Mouse (Mus musculus): Measurements from ENCODE around the gene Kif1b.

Gene Kif1b

DNA sequence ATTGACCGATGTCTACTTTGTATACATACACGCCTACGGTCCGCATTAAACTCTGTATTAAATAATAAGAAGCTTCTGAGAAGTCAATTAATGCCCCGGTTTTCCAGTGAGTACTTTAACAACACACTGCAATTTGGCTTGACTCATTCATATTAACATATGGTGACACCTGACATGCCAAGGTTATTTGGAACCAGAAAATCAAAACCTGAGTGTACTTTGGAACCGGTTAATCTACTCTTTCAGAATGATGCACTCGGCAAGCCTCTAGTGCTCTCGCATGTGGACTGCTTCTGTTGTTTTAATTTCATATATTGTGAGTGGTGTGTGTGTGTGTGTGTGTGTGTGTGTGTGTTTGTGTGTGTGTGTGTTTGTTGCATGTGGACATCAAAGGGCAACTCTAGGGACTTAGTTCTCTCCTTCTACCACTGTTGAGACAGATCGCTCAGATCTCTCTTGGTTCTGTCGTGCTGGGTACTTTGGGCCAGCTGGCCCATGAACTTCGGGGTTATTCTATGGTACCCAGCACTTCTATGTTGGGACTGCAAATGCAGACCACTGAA lies 6.9 kb upstream of the Kif1b start:
- DNase-seq (ENCODE audit: low spot score in 2 of 2): no peak

DNA sequence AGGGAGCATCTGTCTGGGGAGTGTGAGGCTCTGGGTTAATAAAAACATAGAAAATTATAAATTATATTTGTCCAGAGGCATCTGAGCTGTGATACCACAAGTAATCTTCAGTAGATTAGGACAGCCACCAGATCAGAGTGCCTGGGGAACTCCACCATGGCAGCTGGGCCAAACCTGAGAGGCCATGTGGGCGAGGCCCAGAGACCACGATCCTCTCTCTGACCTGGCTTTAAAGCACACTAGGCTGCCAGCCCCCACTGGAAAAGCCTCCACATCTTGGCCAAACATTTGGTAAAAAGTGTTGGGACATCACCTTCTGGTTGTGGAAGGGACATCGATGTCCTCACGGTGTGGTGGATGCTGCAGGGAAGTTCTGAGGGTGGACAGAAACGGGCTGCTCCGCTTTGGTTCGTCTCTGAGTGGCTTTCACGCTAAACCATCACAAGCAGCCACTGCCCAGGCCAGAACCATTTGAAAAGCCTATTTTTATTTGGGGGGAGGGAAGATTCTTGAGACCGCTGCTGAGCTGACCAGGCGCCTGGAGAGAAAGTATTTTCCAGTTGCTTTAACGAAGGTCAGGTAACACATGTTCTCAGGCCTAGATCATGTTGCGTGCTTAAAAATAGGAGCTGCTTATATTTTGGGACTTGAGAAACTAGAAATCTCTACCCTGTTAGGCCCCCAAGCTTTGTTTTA lies 6.2 kb upstream of the Kif1b start:
- no peak for DNase-seq (ENCODE audit: low spot score in 2 of 2)

- DNase-seq (ENCODE audit: low spot score in 2 of 2): no peak
These were observed 4.5 kb upstream of the Kif1b start for GRCm38 (mm10) chr4:149311996-149312395.

DNA sequence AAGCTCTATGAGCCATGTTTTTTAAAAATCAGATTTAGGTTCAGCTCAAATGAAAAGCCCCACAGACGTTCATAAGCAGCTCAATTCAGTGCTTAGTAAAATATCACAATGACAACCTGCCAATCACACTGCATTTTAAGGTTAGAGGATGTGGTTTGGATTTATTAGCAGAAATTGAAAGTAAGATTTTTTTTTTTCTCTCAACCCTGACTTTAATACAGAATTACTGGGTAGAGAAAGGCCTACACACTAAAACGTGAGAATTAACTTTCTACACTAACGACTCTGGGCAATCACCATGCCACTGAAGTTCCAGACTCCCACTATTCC lies 963 bp upstream of the Kif1b start:
- no peak for DNase-seq (ENCODE audit: low spot score in 2 of 2)

- DNase-seq (ENCODE audit: low spot score in 2 of 2): peak; percentile 66 to 71
These were observed 539 bp downstream of the Kif1b start for GRCm38 (mm10) chr4:149306712-149307595.

GRCm38 (mm10) chr4:149305761-149306711 lies 1.5 kb downstream of the Kif1b start:
- DNase-seq (ENCODE audit: low spot score in 2 of 2): peak in 1 of 2 experiments; percentile 44

- DNase-seq (ENCODE audit: low spot score in 2 of 2): no peak
These were observed 3.0 kb downstream of the Kif1b start for GRCm38 (mm10) chr4:149304466-149304865.

GRCm38 (mm10) chr4:149303502-149303901 lies 4.0 kb downstream of the Kif1b start:
- no peak for DNase-seq (ENCODE audit: low spot score in 2 of 2)

GRCm38 (mm10) chr4:149302751-149303150 lies 4.7 kb downstream of the Kif1b start:
- DNase-seq (ENCODE audit: low spot score in 2 of 2): no peak

GRCm38 (mm10) chr4:149302136-149302535 lies 5.4 kb downstream of the Kif1b start:
- DNase-seq (ENCODE audit: low spot score in 2 of 2): no peak

DNA sequence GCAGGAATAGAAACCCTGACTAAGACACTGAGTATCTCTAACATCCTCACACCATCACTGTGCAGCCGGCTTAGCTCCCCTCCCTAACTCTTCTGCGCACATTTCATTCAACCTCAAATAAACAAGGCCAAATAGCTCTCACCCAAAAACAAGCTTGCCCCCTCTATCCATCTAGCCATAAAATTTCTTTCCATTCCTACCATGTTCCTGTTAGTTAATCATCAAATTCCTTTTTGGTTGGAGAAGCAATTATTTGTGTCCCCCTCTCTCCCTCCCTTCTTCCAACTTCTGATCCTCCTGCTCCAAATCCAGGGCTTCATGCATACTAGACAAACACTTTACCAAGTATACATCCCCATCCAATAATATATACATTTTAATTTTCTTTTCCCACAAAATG lies 11.0 kb downstream of the Kif1b start:
- no peak for DNase-seq (ENCODE audit: low spot score in 2 of 2)

- no peak for DNase-seq (ENCODE audit: low spot score in 2 of 2)
These were observed 14.5 kb downstream of the Kif1b start for GRCm38 (mm10) chr4:149292984-149293383.

- DNase-seq (ENCODE audit: low spot score in 2 of 2): no peak
These were observed 16.4 kb downstream of the Kif1b start for GRCm38 (mm10) chr4:149291061-149291460.

- no peak for DNase-seq (ENCODE audit: low spot score in 2 of 2)
These were observed 17.2 kb downstream of the Kif1b start for GRCm38 (mm10) chr4:149290157-149290750.

GRCm38 (mm10) chr4:149286287-149287137 lies 21.0 kb downstream of the Kif1b start:
- DNase-seq (ENCODE audit: low spot score in 2 of 2): no peak

DNA sequence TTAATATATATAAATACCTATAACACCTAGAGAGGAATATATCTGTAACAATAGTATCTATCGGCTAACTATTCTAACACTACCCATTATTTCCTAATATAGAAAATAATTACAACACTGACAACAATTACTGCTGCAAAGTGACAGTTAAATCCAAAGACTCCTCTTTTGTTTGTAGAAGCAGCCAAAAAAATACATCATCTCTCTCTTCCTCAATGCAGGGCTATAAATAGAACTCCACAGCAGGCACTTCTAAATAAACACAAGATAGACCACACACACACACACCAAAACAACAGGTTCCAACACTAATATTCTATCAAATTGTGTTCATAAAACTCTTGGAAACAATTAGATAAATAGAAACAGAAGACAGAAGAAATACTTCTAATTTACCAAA lies 21.8 kb downstream of the Kif1b start:
- no peak for DNase-seq (ENCODE audit: low spot score in 2 of 2)

DNA sequence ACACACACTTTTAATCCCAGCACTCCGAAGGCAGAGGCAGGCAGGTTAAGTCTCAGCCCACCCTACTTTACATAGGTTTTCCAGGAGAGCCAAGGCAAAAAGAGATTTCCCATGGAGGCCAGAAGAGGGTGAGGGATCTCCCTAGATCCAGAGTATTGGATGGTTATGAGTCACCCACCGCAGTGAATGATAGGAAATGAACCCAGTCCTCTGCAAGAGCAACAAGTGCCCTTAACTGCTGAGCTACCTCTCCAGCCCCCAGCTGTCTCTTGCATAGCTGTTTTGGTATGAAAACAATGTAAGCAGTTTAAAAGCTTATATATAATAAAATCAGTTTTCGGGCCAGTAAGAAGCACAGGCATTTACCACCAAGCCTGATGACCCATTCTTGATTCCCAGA lies 24.5 kb downstream of the Kif1b start:
- no peak for DNase-seq (ENCODE audit: low spot score in 2 of 2)

- DNase-seq (ENCODE audit: low spot score in 2 of 2): no peak
These were observed 25.3 kb downstream of the Kif1b start for GRCm38 (mm10) chr4:149282025-149282738.

- peak in 1 of 2 experiments; percentile 58 for DNase-seq (ENCODE audit: low spot score in 2 of 2)
These were observed 29.9 kb downstream of the Kif1b start for GRCm38 (mm10) chr4:149277571-149277970.

- no peak for DNase-seq (ENCODE audit: low spot score in 2 of 2)
These were observed 34.4 kb downstream of the Kif1b start for GRCm38 (mm10) chr4:149273128-149273527.
